Mouse (Mus musculus): ENCODE data around the gene Mknk2.
"Not testable (repeated sequence)": the region's sequence is repeated elsewhere in the genome, so short reads cannot be mapped to it uniquely, and the experiment has no call there.

Mknk2 gene

DNA sequence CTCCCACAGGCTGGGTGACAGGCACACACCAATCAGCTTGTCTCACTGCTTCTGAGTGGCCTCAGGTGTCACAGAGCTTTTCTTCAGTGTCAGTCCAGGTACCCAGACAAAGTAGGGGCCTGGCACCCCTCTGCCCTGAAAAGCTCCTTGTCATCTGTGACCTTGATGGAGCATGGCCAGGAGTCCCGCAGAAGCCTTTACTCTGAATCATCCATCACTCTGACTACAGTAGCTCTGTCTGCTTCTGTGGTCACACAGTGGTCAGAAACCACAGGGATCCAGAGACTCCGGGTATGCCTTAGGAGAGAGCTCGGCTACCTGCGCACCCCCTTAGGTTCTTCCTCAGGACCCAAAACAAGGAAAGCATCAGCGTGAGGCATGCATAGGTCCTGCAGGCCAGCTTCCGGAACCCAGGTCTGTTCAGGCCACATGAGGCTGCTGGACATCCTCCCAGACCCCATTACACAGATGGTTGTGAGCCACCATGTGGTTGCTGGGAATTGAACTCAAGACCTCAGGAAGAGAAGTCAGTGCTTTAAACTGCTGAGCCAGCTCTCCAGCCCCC, 24.7 kb downstream of the Mknk2 start:
- no peak for DNase-seq (ENCODE audit: extremely low spot score, low read depth, low spot score)

- no peak for DNase-seq (ENCODE audit: extremely low spot score, low read depth, low spot score)
Observed at GRCm38 (mm10) chr10:80650392-80650791, 27.5 kb downstream of the Mknk2 start.

GRCm38 (mm10) chr10:80649910-80650309, 28.0 kb downstream of the Mknk2 start:
- not testable (repeated sequence) for DNase-seq (ENCODE audit: extremely low spot score, low read depth, low spot score)

- no peak for DNase-seq (ENCODE audit: extremely low spot score, low read depth, low spot score)
Observed at GRCm38 (mm10) chr10:80646936-80647335, 31.0 kb downstream of the Mknk2 start.

DNA sequence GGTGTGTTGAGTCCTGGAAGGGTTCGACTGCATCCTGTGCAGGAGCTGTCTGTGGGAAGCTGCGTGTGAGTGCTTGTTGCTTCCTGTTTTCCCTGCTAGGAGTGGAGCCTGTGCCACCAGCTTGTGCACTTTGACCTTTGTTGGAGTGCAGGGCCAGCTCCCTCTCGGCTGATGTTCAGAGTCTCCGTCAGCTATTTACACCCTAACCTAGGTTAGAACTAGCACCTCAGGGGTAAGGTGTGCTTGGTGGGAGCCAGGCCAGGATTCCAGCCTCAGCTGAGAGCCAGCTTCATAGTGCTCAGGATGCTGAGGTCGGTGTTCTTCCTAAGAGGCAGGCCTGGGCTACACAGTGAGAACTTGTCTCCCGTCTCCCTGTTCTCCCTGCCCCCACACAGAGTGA, 42.6 kb downstream of the Mknk2 start:
- DNase-seq (ENCODE audit: extremely low spot score, low read depth, low spot score) = no peak

DNA sequence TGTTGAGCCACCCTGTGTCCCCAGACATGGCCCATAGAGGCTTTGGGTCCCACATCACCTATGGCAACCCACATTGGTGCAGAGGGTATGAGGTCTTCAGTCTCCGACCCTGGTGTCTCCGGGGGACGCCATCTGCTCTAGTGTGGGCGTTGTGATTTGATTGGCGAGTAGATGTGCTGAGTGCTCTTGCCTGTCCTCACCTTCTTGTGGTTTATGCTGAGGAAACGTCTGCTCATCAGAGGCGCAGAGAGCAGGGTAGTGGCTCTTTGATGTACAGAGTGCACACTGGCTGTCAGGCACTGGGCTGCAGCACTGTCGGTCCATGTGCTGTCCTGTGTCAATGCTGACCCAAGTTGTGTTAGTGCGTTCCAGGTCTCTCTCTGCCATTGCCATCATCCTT, 49.0 kb downstream of the Mknk2 start:
- DNase-seq (ENCODE audit: extremely low spot score, low read depth, low spot score) = no peak

DNA sequence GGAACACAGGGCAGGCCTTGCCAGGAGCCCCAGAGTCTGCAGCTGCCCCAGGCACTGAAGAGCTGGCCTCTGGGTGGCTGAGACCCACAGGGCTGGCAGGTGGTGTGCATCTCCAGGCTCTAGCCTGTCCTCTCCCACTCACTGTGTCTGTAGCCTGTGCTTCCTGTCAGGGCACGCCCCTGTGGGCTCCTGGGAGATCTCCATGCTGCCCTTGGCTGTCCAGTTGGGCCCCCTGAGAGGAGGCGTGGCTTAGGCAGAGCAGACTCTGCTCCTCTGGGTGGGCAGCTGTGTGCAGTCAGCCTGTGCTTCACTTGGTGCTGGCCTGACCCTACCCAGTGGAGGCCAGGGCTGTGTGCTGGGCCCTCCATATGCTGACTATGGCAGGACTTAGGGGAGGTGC, 50.2 kb downstream of the Mknk2 start:
- DNase-seq (ENCODE audit: extremely low spot score, low read depth, low spot score) = no peak

GRCm38 (mm10) chr10:80625764-80626163, 52.1 kb downstream of the Mknk2 start:
- DNase-seq (ENCODE audit: extremely low spot score, low read depth, low spot score) = no peak

DNA sequence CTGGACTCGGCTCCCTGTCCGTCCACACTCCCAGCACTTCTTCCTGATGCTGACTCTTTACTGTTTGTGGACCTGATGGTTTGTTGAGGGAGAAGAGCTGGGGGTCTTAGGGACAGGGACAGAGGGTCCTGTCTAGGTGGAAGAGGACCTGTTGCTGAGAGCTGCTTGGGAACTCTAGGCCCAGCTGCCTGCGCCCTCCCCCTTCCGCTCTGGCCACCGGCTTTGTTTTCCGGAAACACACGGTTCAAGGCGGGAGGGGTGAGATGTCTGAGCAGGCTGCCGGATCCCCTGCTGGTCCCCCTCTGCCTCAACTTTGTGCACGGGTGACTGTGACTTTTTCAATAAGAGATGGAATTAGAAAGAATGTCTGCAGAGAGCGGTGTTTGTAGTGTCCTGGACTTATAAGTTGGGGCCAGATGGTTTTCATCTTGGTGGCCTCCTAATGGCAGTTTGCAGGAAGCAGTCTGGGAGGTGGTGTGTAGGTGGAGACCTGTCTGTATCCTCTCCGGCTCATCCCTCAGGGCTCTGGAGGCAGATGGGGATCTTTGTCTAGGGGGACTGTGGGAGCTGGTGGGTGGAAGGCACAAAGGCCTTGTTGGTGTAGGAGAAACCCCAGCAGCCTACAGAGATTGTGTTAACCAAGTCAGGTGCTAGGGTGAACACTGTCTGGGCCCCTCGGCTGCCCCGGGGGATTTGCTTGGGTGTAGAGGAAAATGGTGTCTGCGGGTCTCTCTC, 54.3 kb downstream of the Mknk2 start:
- peak; percentile 20 for DNase-seq (ENCODE audit: extremely low spot score, low read depth, low spot score)

- DNase-seq (ENCODE audit: extremely low spot score, low read depth, low spot score) = no peak
Observed at GRCm38 (mm10) chr10:80622661-80623456, 55.1 kb downstream of the Mknk2 start, which contains the start of gene Csnk1g2. Gene Csnk1g2, plus strand, starts transcription at chr10:80622838.

DNA sequence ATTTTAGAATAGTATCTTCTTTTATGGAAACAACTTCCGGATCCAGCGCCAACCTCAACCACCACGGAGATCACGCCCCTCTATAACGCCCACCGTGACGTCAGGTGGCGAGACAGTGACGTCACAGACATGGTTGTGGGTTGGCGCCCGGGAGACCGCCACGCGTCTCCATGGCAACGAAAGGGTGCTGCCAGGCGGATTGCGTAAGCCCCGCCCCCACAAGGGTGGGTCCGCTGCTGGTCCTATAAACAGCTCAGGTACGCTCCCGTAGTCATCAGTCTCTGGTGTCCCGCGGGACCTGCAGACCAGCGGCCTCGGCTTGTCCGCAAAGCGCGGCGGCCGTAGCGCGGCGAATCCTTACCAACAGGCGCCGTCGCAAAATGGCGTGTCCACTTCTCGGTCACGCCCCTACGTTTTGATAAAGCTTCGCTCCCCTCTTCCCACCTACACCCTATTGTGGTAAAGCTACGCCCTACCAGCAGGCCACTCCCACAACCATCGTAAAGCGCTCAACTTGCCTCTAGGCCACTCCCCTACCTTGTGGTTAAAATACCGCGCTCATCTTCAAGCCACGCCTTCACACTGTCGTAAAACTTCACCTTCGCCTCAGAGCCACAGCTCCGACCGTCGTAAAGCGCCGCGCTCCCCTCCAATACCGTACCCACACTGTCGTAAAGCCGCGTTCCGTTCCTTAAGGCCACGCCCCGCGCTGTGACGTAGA, 55.8 kb downstream of the Mknk2 start:
- peak; percentile 99 for DNase-seq (ENCODE audit: extremely low spot score, low read depth, low spot score)

DNA sequence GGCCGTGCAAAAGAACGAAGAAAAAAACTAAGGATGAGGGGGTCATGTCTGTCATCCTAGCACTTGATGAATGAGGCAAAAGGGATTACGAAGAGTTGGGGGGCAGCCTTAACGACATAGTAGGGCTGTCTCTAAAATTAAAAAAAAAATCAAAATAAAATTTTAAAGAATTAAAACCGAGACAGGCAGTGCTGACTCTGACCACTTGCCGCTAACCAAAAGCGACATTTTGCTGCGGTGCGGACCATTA, 56.3 kb downstream of the Mknk2 start:
- DNase-seq (ENCODE audit: extremely low spot score, low read depth, low spot score) = no peak

GRCm38 (mm10) chr10:80620796-80621689, 56.9 kb downstream of the Mknk2 start:
- DNase-seq (ENCODE audit: extremely low spot score, low read depth, low spot score) = no peak

DNA sequence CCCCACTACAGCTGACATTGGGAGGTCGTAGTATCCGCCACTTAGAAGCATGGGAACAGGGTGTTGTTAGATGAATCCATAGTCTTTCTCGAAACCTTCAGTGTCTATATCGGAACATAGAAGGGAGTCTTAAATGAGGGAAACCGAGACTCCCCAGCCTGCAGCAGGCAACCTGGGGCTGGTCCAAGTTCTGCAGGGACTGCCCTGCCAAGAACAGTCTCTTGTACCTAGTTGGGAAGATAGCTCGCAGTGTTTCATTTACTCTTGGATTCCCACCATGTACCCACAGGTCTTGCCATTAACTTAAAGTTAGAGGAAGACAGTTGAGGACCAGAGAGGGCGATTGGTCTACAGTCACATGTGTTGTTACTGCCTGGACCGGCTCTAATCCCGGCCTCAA, 57.5 kb downstream of the Mknk2 start:
- DNase-seq (ENCODE audit: extremely low spot score, low read depth, low spot score) = no peak

DNA sequence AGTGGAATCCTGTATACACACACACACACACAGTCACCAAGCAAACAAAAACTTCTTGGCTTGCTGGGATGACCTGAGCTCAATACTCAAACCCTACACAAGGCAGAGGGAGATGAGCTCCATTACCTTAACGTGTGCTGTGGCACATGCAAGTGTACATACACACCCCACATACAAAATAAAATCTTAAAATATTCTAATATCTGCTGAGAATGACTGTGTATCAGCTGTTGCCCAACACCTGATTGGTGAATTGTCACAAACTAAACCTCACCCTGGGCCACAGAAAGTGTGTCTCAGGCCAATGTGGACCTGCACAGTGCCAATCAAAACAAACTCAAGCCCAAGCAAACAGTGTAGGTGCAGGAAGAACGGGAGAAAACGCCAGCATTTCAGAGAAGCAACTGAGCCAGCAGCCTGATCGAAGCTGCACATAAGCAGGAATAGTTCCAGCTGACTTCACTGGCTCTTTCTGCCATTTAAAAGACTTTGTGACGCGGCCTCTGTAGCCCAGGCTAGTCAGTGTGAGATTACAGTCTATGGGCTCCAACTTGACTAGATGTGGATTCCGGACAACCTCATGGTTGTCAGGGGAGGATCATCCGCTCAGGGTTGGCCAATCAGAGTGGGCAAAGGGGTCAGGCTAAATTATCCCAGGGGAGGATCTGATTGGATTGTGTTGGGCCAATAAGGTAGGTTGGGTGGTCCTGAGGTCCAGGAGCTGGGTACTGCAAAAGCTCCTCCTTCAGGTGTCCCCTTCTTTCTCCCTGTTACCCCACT, 58.3 kb downstream of the Mknk2 start:
- no peak for DNase-seq (ENCODE audit: extremely low spot score, low read depth, low spot score)

- DNase-seq (ENCODE audit: extremely low spot score, low read depth, low spot score) = no peak
Observed at GRCm38 (mm10) chr10:80618181-80618580, 59.7 kb downstream of the Mknk2 start.

All from hindlimb bud, embryonic 11.5 days (tissue).